Mouse (Mus musculus) limb, embryonic 14.5 days (tissue): Measurements from ENCODE around the gene Ric8b. TPM values are rescaled to one million over a fixed set of nuclear protein-coding genes. Genes with fewer than 3 reads are reported as not detected.

Source experiments
- ATAC-seq: fragments of 200-750 bp; cut with Nextera tagmentation; 2 replicates; pipeline ENCODE4 v1.8.0; 2017; ENCODE audit warnings: low read depth, moderate number of reproducible peaks, moderate TSS enrichment; ENCODE audit not compliant: low FRiP score
- DNase-seq: peaks from one replicate; pipeline ENCODE4 v3.0.0-alpha.2; 2015; ENCODE audit warnings: low spot score
- H3K27ac ChIP-seq: fragments of 300-500 bp; sonication (generic); replicated peaks from 2 replicates; pipeline ENCODE4 v1.5.1; 2014; ENCODE audit warnings: low read depth, mild to moderate bottlenecking, low read length, moderate library complexity, mixed read lengths
- H3K27me3 ChIP-seq: fragments of 300-500 bp; sonication (generic); 2 replicates; pipeline ENCODE4 v1.6.1; 2014; ENCODE audit warnings: low read length, mixed read lengths; ENCODE audit not compliant: control insufficient read depth, insufficient read depth
- H3K36me3 ChIP-seq: fragments of 300-500 bp; sonication (generic); 2 replicates; pipeline ENCODE4 v1.6.1; 2014; ENCODE audit warnings: mild to moderate bottlenecking, low read length, moderate library complexity, mixed read lengths; ENCODE audit not compliant: control insufficient read depth, insufficient read depth
- H3K4me1 ChIP-seq: fragments of 300-500 bp; sonication (generic); 2 replicates; pipeline ENCODE4 v1.6.1; 2014; ENCODE audit warnings: antibody characterized with exemption, low read length, mixed read lengths; ENCODE audit not compliant: control insufficient read depth, insufficient read depth
- H3K4me2 ChIP-seq: fragments of 300-500 bp; sonication (generic); replicated peaks from 2 replicates; pipeline ENCODE4 v1.6.1; 2014; ENCODE audit warnings: low read depth, mild to moderate bottlenecking, low read length, moderate library complexity; ENCODE audit not compliant: severe bottlenecking
- H3K4me3 ChIP-seq: fragments of 300-500 bp; sonication (generic); replicated peaks from 2 replicates; pipeline ENCODE4 v1.5.1; 2014; ENCODE audit warnings: low read length
- H3K9ac ChIP-seq: fragments of 300-500 bp; sonication (generic); 2 replicates; pipeline ENCODE4 v1.6.1; 2014; ENCODE audit warnings: mild to moderate bottlenecking, low read depth, low read length, moderate library complexity; ENCODE audit not compliant: severe bottlenecking
- H3K9me3 ChIP-seq: fragments of 300-500 bp; sonication (generic); 2 replicates; pipeline ENCODE4 v1.6.1; 2016; ENCODE audit warnings: low read length; ENCODE audit not compliant: control insufficient read depth
- POLR2A ChIP-seq: fragments of 200-500 bp; IDR thresholded peaks from 2 replicates; pipeline ENCODE4 v1.8.0; 2012; ENCODE audit warnings: inconsistent platforms, mild to moderate bottlenecking, moderate library complexity, borderline replicate concordance; ENCODE audit not compliant: insufficient read depth, insufficient read length; ENCODE audit errors: extremely low read depth
- WGBS: fragments of 180-500 bp; shearing (Covaris S2); extraction: QIAGEN DNeasy Blood & Tissue Kit; methylation state at CpG from one replicate; pipeline ENCODE4 v1.1.7; 2014; 5-methylcytosine and 5-hydroxymethylcytosine counted together
- polyA plus RNA-seq, 2 experiments: library from polyadenylated mRNA; depleted of rRNA in 1 of 2; stranded (reverse) in 1 of 2; unstranded in 1 of 2; fragments of >200 nt; fragmentation: Nextera tagmentation in 1 of 2; extraction: Ambion mirVana in 1 of 2; gene quantifications; 2 replicates each; pipeline versions ENCODE4 v1.2.1 to v1.2.3; 2012 to 2014

Gene Ric8b
- polyA plus RNA-seq, 2 experiments, result 17.8 to 27.6 TPM

GRCm38 (mm10) chr10:84903742-84904141 is 13.7 kb upstream of the Ric8b start:
- no peak overlapping the region for H3K4me2 ChIP-seq
- no peaks in the 10 kb centered on the region for H3K4me1 ChIP-seq
- TF ChIP-seq POLR2A, result no peak
- WGBS, result 4% methylated on average over 5 of the region's 5 CpGs
- H3K36me3 ChIP-seq, result no peaks in the 10 kb centered on the region
- no peak for ATAC-seq
- H3K27ac ChIP-seq, result no peak overlapping the region
- H3K9me3 ChIP-seq, result no peaks in the 10 kb centered on the region
- no peaks in the 10 kb centered on the region for H3K27me3 ChIP-seq
- H3K4me3 ChIP-seq, result no peak overlapping the region
- no peak overlapping the region for H3K9ac ChIP-seq
- no peak for DNase-seq

- Histone ChIP-seq H3K9ac (no peak overlapping the region), H3K36me3 (no peaks in the 10 kb centered on the region), H3K9me3 (no peaks in the 10 kb centered on the region), H3K4me2 (no peak overlapping the region), H3K27ac (no peak overlapping the region), H3K4me3 (no peak overlapping the region), H3K4me1 (no peaks in the 10 kb centered on the region), H3K27me3 (no peaks in the 10 kb centered on the region)
- TF ChIP-seq POLR2A, result no peak
- WGBS, result 67% methylated on average over 9 of the region's 9 CpGs
- no peak for DNase-seq
- no peak for ATAC-seq
These were observed 10.5 kb upstream of the Ric8b start for GRCm38 (mm10) chr10:84906895-84907294.

- H3K4me3 ChIP-seq, result no peak overlapping the region
- H3K4me1 ChIP-seq, result no peaks in the 10 kb centered on the region
- no peak overlapping the region for H3K9ac ChIP-seq
- no peak overlapping the region for H3K27ac ChIP-seq
- H3K4me2 ChIP-seq, result no peak overlapping the region
- WGBS, result 94% methylated on average over 3 of the region's 3 CpGs
- no peaks in the 10 kb centered on the region for H3K9me3 ChIP-seq
- ATAC-seq, result no peak
- no peaks in the 10 kb centered on the region for H3K27me3 ChIP-seq
- DNase-seq, result no peak
- no peaks in the 10 kb centered on the region for H3K36me3 ChIP-seq
- TF ChIP-seq POLR2A, result no peak
These were observed 9.4 kb upstream of the Ric8b start for GRCm38 (mm10) chr10:84908006-84908405.

GRCm38 (mm10) chr10:84908471-84908870 is 8.9 kb upstream of the Ric8b start:
- no peak overlapping the region for H3K4me2 ChIP-seq
- no peaks in the 10 kb centered on the region for H3K36me3 ChIP-seq
- no peak overlapping the region for H3K9ac ChIP-seq
- ATAC-seq, result no peak
- H3K9me3 ChIP-seq, result no peaks in the 10 kb centered on the region
- H3K27me3 ChIP-seq, result no peaks in the 10 kb centered on the region
- H3K27ac ChIP-seq, result no peak overlapping the region
- WGBS, result 89% methylated on average over 3 of the region's 3 CpGs
- no peaks in the 10 kb centered on the region for H3K4me1 ChIP-seq
- H3K4me3 ChIP-seq, result no peak overlapping the region
- TF ChIP-seq POLR2A, result no peak
- DNase-seq, result no peak

GRCm38 (mm10) chr10:84909021-84909801 is 8.2 kb upstream of the Ric8b start:
- Histone ChIP-seq H3K9me3 (no peaks in the 10 kb centered on the region), H3K4me1 (no peaks in the 10 kb centered on the region), H3K27me3 (no peaks in the 10 kb centered on the region), H3K4me3 (no peak overlapping the region), H3K4me2 (no peak overlapping the region), H3K36me3 (no peaks in the 10 kb centered on the region), H3K27ac (no peak overlapping the region), H3K9ac (0 out of 2 replicates have a peak overlapping the region, but pooled peaks have one; percentile 21)
- TF ChIP-seq POLR2A, result no peak
- 78% methylated on average over 17 of the region's 17 CpGs for WGBS
- ATAC-seq, result no peak
- DNase-seq, result no peak
